Mouse (Mus musculus): Measurements from ENCODE around the gene Aes.

The Aes gene

GRCm38 (mm10) chr10:81570238-81570800, 11.0 kb downstream of the Aes start:
- DNase-seq: no peak

DNA sequence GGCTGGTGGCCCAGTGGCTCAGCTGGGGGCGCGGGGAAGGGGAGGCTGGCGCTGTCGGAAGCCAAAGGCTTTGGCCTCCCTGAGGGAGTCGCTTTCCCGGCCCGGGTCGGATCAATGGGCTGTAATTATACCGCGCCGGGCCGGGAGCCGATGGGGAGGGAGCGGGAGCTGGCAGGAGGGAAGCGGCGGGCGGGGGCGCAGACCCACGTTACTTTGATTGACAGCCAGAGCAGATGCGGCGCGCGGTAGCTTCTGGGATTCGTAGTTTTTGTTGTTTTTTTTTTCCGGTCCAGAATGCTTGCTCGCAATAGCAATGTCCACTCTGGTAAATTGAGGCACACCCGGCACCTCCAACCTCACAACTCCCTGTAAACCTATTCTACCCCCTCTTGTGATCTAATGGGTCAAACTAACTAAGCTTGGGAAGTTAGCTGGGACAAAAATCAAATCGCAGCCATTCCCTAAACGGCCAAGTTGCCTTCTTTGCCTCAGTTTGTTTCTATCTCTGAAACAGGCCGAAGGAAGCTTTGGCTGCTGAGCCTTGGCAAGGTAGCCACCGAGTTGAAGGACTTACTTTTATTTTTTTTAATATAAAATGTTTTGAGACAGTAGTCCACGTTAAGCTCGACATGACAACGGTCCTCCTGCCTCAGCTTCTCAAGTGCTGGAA, 11.7 kb downstream of the Aes start:
- peak; percentile 96 to 97 for DNase-seq

- peak; percentile 98 to 99 for DNase-seq
Observed at GRCm38 (mm10) chr10:81571501-81571876, 12.2 kb downstream of the Aes start.

- no peak for DNase-seq
Observed at GRCm38 (mm10) chr10:81572133-81572671, 12.9 kb downstream of the Aes start.

GRCm38 (mm10) chr10:81572975-81573374, 13.7 kb downstream of the Aes start:
- DNase-seq: peak in 1 of 2 experiments; percentile 22

GRCm38 (mm10) chr10:81574081-81575056, 15.1 kb downstream of the Aes start, which contains the start of gene Tle2:
Gene Tle2 (plus strand): TSS chr10:81574561.
- peak; percentile 49 to 53 for DNase-seq

GRCm38 (mm10) chr10:81575208-81575631, 15.9 kb downstream of the Aes start:
- peak; percentile 61 to 70 for DNase-seq

DNA sequence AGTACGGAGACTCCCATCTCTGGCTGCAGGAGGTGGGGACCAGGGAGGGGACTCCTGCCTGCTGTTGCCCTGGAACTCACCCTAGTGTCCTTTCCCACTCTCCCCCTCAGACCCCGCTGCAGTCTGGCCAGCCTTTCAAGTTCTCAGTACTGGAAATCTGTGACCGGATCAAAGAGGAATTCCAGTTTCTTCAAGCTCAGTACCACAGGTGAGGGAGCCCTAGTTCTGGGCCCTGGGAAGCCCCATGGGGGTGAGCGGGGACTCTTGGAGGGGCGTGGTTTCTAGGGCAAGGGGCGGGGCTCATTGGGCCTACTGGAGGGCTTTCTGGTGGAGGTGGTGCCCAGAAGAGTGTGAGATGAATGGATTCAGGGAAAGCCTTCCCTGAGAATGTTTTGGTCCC, 16.4 kb downstream of the Aes start:
- peak in 1 of 2 experiments; percentile 51 for DNase-seq

DNA sequence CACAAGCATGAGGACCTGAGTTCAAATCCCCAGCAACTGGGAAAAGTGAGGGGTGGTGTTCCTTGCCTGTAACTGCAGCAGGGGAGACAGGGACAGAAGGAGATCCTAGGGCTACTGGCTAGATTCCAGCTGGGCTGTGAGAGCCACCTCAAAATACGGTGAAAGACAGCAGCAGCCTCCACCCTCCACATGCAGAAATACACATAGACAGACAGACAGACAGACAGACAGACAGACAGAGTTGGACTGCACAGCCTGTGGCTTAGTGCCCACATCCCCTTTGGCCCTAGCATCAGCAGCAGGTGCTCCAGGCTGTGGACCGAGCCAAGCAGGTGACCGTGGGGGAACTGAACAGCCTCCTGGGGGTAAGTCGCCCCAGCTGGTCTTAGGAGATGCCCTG, 20.7 kb downstream of the Aes start:
- DNase-seq: peak in 1 of 2 experiments; percentile 46

- DNase-seq: no peak
Observed at GRCm38 (mm10) chr10:81580441-81581070, 21.3 kb downstream of the Aes start.

GRCm38 (mm10) chr10:81583347-81583746, 24.1 kb downstream of the Aes start:
- no peak for DNase-seq

GRCm38 (mm10) chr10:81588739-81589138, 29.5 kb downstream of the Aes start:
- no peak for DNase-seq

- DNase-seq: no peak
Observed at GRCm38 (mm10) chr10:81591846-81592245, 32.6 kb downstream of the Aes start.

DNA sequence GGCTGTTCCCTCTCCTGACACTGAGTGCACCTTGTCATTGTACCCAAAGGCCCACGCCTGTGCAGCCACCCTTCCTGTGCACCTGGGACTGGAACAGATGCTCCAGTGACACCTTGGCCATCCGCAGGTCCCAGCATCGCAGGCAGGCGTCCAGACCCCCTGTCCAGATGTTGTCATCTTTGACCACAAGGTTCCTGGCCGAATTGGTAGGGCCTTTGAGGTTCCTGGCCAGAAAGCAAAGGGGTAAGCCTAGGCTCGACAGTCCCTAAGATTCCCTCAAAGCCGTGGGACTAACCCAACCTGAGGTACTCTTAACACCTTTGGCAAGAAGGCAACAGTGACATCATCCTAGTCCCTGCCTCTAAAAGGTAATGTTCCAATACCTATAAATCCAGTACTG, 33.3 kb downstream of the Aes start:
- DNase-seq: no peak

GRCm38 (mm10) chr10:81593223-81593622, 33.9 kb downstream of the Aes start:
- DNase-seq: no peak

DNA sequence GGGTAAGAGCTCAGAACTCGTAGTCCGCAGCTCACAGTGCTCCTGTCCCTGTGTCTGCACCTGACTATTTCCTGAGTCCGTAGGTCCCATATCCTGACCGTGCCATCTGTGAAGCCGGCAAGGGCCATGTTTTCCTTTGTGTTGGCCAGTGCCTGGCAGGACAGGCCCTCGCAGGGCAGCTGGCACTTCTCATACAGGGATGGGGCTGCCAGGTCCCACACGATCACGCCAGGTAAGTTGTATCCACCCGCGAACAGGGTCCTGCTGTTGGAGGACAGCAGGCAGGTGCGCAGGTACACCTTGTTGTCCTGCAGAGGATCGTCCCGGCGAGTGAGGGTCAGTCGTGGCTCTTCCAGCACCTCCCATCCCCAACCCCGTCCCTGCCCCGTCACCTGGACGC, 34.6 kb downstream of the Aes start:
- DNase-seq: peak; percentile 60 to 67

GRCm38 (mm10) chr10:81595599-81595998, 36.3 kb downstream of the Aes start:
- no peak for DNase-seq

GRCm38 (mm10) chr10:81596611-81597010, 37.3 kb downstream of the Aes start:
- no peak for DNase-seq

DNA sequence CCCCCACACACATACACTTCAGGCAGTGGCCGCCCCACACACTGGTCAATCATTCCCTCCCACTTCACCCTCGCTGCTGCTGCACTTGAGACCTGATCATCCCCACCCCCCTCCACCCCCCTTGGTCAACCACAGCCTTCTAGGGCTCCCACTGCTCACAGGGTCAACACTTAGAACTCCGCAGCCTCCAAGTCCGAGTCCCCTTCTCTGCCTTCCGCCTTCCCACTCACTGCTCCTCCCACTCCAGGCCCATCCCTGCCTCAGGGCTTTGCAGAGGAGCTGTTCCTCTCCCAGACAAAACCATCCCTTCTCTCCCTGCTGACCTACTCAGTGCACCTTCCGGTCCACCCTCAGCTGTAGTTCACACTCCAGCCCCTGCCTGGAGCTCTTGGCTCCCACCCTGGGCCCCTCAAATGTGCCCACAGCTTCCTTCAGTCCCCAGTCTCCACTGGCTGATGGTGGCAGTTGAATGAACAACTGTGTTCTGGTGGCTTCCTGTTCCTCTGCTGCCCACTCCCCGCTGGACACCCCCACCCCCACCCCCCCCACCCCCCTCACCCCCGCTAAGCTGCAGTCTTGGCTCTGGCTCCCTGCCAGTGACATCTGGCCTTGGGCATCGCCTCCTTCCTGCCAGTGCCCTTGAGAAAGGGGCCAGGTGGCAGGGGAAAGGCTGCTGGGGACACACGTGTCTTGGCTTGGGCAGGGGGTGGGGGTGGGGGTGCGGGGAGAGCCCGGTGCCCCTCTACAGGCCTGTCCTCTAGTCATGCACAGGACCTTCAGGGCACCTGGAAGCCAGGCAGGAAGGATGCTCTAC, 38.1 kb downstream of the Aes start:
- no peak for DNase-seq

DNA sequence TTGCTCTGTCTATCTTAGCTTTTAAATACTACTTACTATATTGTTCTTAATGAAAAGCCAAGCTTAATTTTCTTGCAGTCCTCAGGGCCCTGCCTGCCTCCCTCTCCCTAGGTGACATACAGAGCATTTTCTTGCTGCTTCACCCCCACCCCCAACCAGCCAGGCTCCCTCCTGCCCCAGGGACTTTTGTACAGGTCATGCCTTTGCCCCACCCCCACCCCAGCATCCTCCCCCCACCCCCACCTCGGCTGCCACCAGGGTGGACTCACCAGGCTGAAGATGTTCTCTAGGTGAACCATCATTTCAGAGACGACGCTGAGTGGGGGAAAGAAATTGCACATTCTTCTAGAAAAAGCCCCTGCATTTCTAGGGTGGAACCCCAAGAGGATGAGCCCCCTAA, 39.1 kb downstream of the Aes start:
- no peak for DNase-seq

GRCm38 (mm10) chr10:81598871-81599270, 39.6 kb downstream of the Aes start:
- DNase-seq: no peak

GRCm38 (mm10) chr10:81599630-81600029, 40.3 kb downstream of the Aes start:
- DNase-seq: no peak
